Mouse (Mus musculus) effector memory CD4-positive, alpha-beta T cell, adult 7 months (primary cell): Measurements from ENCODE around the gene Wdr34. TPM values are rescaled to one million over a fixed set of nuclear protein-coding genes. Genes with fewer than 3 reads are reported as not detected.

Experiments
- polyA plus RNA-seq: library from polyadenylated mRNA; unstranded; fragments of 100-300 nt; shearing (Covaris generic); gene quantifications from one replicate; pipeline ENCODE4 v1.2.1, GENCODE M21; 2017

The Wdr34 gene
- polyA plus RNA-seq = 2.3 TPM

DNA sequence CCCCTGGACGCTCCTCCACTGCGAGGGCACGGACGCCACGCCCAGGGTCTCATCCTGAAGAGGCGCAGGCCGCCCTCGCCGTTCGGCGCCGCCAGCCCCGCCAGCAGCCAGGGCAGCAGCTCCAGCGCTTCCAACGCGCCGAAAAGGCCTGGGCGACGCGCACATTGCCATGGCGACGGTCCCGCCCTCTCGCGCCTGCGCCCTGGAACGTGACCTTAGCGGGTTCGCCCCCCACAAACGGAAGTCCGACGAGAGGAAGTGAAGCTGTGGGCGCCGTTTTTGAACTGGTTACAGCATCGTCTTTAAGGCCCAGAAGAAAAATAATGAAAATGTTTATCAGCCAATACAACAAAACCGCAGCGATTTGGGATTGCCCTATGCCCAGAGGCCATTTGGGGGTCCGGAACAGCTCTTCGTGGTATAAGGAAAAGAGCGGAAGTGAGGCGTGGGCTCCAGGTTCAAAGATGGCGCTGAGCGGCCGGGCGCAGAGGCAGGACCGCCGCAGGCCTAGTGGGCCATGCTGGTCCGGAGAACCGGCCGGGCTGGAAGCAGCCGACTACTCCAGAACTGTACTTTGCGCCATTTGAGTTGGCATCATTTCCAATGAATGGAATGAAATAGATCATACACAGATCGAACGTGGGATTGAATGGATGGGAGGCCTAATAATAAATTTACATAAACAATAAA is at the start of gene Wdr34:
Gene Wdr34, minus strand, starts transcription at position 183 of the 690 bp plus-strand sequence.

DNA sequence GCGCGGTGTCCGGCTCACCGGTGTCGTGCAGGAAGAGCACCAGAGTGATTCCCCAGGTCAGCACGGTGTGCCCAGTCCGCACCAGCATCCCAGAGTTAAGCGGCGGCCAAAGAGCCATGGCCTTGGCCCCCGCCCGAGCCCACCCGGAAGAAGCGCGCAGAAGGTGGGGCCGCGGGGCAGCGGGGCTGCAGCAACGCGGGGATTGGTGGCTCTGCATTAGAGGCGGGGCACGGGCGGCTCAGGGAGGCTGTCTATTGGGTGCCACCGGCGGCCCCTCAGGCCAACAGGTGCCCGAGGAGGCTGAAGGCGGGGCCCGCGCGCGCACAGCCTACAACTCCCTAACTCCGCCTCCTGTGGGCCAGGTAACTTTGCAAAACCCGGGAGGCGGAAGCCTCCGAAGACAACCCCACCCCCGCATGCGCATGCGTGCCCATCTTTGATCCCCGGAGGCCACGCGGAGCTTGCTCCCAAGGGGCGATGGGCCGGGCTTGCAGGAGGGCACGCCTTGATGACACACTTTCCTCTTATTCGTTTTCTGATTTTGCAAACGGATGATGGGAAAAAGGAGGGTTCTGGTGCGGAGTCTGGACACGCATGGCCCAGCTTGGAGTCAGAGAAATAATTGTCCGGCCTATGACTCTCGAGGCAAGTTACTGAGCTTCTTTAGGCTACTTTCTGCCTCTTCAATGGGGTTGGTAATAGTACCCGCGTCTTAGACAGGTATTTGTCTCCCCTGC is 45.0 kb upstream of the Wdr34 start, which contains the start of gene Zdhhc12:
Gene Zdhhc12, minus strand, starts transcription at position 178 of the 737 bp plus-strand sequence.

DNA sequence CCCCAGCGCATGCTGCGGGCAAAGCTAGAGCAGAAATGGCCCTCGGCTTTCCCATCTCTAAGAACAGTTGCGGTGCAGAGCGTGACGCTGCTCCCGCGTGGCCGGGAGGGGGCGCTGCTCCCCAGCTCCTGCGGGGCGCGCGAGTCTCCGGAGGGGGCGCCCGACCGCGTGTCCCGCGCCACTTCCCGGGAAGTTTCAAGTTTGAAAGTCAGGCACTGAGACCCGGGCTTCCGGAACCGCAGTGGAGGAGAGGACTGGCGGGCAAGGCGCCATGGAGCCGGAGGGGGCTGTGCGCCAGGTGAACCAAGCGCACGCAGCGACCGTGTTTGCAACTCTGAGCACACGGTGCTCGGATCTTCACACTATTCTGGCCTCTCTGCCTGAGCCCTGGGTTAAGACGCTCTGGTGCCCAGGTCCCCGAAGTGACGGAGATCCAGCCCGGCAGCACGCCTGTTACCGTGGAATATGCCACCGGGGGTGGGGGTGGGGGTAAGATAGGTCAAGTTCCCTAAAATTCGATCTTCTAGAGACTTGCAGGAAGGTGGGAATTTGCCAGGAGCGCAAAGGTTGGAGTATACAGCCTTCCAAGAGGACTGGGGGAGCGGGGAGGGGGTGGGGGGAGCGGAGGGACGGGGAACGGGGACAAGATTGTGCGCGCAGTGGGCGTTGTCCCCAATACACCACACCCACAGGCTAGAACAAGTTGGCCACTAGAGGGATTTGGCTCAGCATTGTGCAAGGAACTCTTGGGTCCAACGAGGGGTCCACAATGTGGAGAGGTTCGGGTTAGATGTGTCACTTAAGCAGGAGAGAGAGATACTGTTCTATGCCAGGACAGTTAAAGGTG is 29.0 kb upstream of the Wdr34 start, which contains the start of gene Pkn3:
Gene Pkn3, plus strand, starts transcription at position 183 of the 847 bp plus-strand sequence.

DNA sequence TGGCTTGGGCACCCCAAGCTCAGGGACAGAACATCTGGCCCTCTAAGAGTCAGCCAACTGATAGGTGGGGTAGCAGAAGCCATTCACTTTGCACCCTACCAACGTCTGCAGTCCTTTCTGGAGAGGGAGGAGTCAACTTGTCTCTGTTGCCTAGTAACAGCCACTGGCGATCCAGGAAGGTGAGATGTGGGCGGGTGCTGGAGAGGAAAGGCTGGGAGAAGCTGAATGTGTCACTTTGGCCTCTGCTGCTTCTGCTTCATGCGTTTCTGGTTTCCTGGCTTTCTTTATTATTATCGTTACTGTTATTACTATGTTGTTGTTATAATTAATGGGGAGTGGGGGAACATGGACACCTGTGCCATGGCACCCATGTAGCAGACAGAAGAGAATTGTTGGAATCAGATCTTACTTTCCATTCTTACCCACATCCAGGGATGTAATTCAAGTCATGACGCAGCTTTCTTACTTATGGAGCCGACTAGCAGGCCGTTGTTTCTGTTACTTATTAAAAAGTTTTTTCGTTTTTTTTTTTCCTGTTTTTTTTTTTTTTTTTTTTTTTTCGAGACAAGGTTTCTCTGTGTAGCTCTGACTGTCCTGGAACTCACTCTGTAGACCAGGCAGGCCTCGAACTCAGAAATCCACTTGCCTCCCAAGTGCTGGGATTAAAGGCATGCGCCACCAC is 8.7 kb upstream of the Wdr34 start, which contains the start of gene Set:
Gene Set, plus strand, starts transcription at position 156 of the 682 bp plus-strand sequence.

Other genes with a start within 250 kb of the Wdr34 start
- 3.4 TPM for gene Slc27a4, start 246.2 kb downstream of the Wdr34 start, polyA plus RNA-seq
- 19.6 TPM for gene Urm1, start 228.8 kb downstream of the Wdr34 start, polyA plus RNA-seq
- gene Cercam, start 179.7 kb downstream of the Wdr34 start, polyA plus RNA-seq = 2.4 TPM
- gene Odf2, start 159.7 kb downstream of the Wdr34 start, polyA plus RNA-seq = 63.6 TPM
- 53.7 TPM for gene Gle1, start 113.5 kb downstream of the Wdr34 start, polyA plus RNA-seq
- 87.7 TPM for gene Sptan1, start 83.3 kb downstream of the Wdr34 start, polyA plus RNA-seq
- 287 TPM for gene Set, start 8.5 kb upstream of the Wdr34 start, polyA plus RNA-seq
- gene Pkn3, start 28.8 kb upstream of the Wdr34 start, polyA plus RNA-seq = 1.1 TPM
- gene Zdhhc12, start 44.8 kb upstream of the Wdr34 start, polyA plus RNA-seq = 9.4 TPM
- gene Zer1, start 75.7 kb upstream of the Wdr34 start, polyA plus RNA-seq = 21.4 TPM
- 5.4 TPM for gene Tbc1d13, start 84.9 kb upstream of the Wdr34 start, polyA plus RNA-seq
- 23.6 TPM for gene Endog, start 122.6 kb upstream of the Wdr34 start, polyA plus RNA-seq
- 28.2 TPM for gene Spout1, start 129.6 kb upstream of the Wdr34 start, polyA plus RNA-seq
- gene Kyat1, start 157.0 kb upstream of the Wdr34 start, polyA plus RNA-seq = 7.8 TPM
- 3.4 TPM for gene Lrrc8a, start 188.8 kb upstream of the Wdr34 start, polyA plus RNA-seq
- gene Gm28035, start 191.7 kb upstream of the Wdr34 start, polyA plus RNA-seq = 1.6 TPM
- 1.5 TPM for gene Phyhd1, start 217.3 kb upstream of the Wdr34 start, polyA plus RNA-seq
- gene Gm28038, start 232.2 kb upstream of the Wdr34 start, polyA plus RNA-seq = not detected
- 6.4 TPM for gene Dolk, start 237.5 kb upstream of the Wdr34 start, polyA plus RNA-seq
- 16.6 TPM for gene Nup188, start 237.5 kb upstream of the Wdr34 start, polyA plus RNA-seq